Comparison of ENCODE assay signal across 11 mouse cellular contexts in genomic region chr11:90381113-90381512, GRCm38 (mm10). TPM values are rescaled to one million over a fixed set of nuclear protein-coding genes. Genes with fewer than 3 reads are reported as not detected.
DNase-seq lines count a peak whose midpoint lies in the region; ATAC-seq and TF ChIP-seq lines count a peak whose summit lies in the region.
"Had no signal": no experiment of that assay in that cellular context is flagged by ENCODE, and none has a peak within 500 bp of the region (broad histone marks: within the 10 kb centered on the region; RNA-seq: fewer than 3 reads in every experiment).

No protein-coding gene starts in this region.

- H3K27me3 ChIP-seq in heart, embryonic 15.5 days: peaks cover 3% of the 10 kb centered on the region; the same call in 1 of the 2 replicates
- no peaks in the 10 kb centered on the region for H3K27me3 ChIP-seq in liver, postnatal 0 days (ENCODE audit: insufficient read depth, low read length)
- no peaks in the 10 kb centered on the region for H3K27me3 ChIP-seq in liver, embryonic 11.5 days (replicated peaks; ENCODE audit: control insufficient read depth, insufficient read depth, low read length)
- 0 out of 2 replicates have a peak, but pooled peaks cover 4% of the 10 kb centered on the region for H3K27me3 ChIP-seq in midbrain, embryonic 14.5 days (ENCODE audit: control insufficient read depth, insufficient read depth, low read length)

- no peak overlapping the region for H3K4me3 ChIP-seq in heart, embryonic 15.5 days
- H3K4me3 ChIP-seq in liver, postnatal 0 days (ENCODE audit: low read depth, low read length): no peak overlapping the region
- H3K4me3 ChIP-seq in liver, embryonic 11.5 days (ENCODE audit: low read depth, low read length): no peak overlapping the region
- H3K4me3 ChIP-seq in midbrain, embryonic 14.5 days (replicated peaks; ENCODE audit: low read depth, low read length): no peak overlapping the region

- no peaks in the 10 kb centered on the region for H3K36me3 ChIP-seq in heart, embryonic 15.5 days
- H3K36me3 ChIP-seq in liver, postnatal 0 days (replicated peaks; ENCODE audit: insufficient read depth, low read length): no peaks in the 10 kb centered on the region
- H3K36me3 ChIP-seq in liver, embryonic 11.5 days (ENCODE audit: control insufficient read depth, insufficient read depth, low read length): no peaks in the 10 kb centered on the region
- H3K36me3 ChIP-seq in midbrain, embryonic 14.5 days (ENCODE audit: control insufficient read depth, insufficient read depth, low read length): no peaks in the 10 kb centered on the region

- no peak for DNase-seq in heart, adult 9 months (ENCODE audit: low spot score in 2 of 2)
- no peak for DNase-seq in liver, postnatal 0 days
- no peak for DNase-seq in liver, embryonic 11.5 days (ENCODE audit: low spot score)
- peak; percentile 41 for DNase-seq in midbrain, embryonic 14.5 days
- no peak for DNase-seq in adrenal gland, postnatal 14 days
- DNase-seq: adrenal gland, adult 2 months; liver; thymus, postnatal 25 days had no signal

- H3K4me2 ChIP-seq in heart, embryonic 15.5 days: no peak overlapping the region
- no peak overlapping the region for H3K4me2 ChIP-seq in liver, postnatal 0 days (ENCODE audit: low read depth, low read length)
- H3K4me2 ChIP-seq in liver, embryonic 11.5 days: no peak overlapping the region
- H3K4me2 ChIP-seq in midbrain, embryonic 14.5 days (ENCODE audit: low read length): no peak overlapping the region

- TF ChIP-seq EP300 in liver, postnatal 0 days (IDR thresholded peaks at IDR 0.05; ENCODE audit: low read depth): no peak

- H3K27ac ChIP-seq in heart, embryonic 15.5 days: peak overlapping the region; percentile 88
- H3K27ac ChIP-seq in liver, postnatal 0 days (ENCODE audit: low read depth): no peak overlapping the region
- H3K27ac ChIP-seq in liver, embryonic 11.5 days (ENCODE audit: low read depth, low read length): no peak overlapping the region
- H3K27ac ChIP-seq in midbrain, embryonic 14.5 days (replicated peaks; ENCODE audit: low read depth, low read length): no peak overlapping the region

- peak; percentile 35 for TF ChIP-seq CTCF in liver, postnatal 0 days (IDR thresholded peaks at IDR 0.05; ENCODE audit: low read depth)

- H3K9me3 ChIP-seq in heart, embryonic 15.5 days (replicated peaks): no peaks in the 10 kb centered on the region
- no peaks in the 10 kb centered on the region for H3K9me3 ChIP-seq in liver, postnatal 0 days (ENCODE audit: low read length)
- no peaks in the 10 kb centered on the region for H3K9me3 ChIP-seq in liver, embryonic 11.5 days (ENCODE audit: control insufficient read depth, low read length)
- no peaks in the 10 kb centered on the region for H3K9me3 ChIP-seq in midbrain, embryonic 14.5 days (ENCODE audit: control insufficient read depth, low read length)

- peaks cover 42% of the 10 kb centered on the region for H3K4me1 ChIP-seq in heart, embryonic 15.5 days (replicated peaks)
- peaks cover 8% of the 10 kb centered on the region for H3K4me1 ChIP-seq in liver, postnatal 0 days (ENCODE audit: insufficient read depth)
- H3K4me1 ChIP-seq in liver, embryonic 11.5 days (replicated peaks; ENCODE audit: control insufficient read depth, insufficient read depth, low read length): peaks cover 5% of the 10 kb centered on the region
- H3K4me1 ChIP-seq in midbrain, embryonic 14.5 days (ENCODE audit: control insufficient read depth, insufficient read depth, low read length): 0 out of 2 replicates have a peak, but pooled peaks cover 5% of the 10 kb centered on the region

- ATAC-seq in heart, embryonic 15.5 days (replicated peaks; ENCODE audit: insufficient number of reproducible peaks, insufficient read depth, low FRiP score, low read depth): no peak
- 0 out of 2 replicates have a peak, but pooled peaks have one; percentile 33 for ATAC-seq in liver, postnatal 0 days
- no peak for ATAC-seq in liver, embryonic 11.5 days (replicated peaks; ENCODE audit: low FRiP score)
- peak; percentile 79 for ATAC-seq in common myeloid progenitor, adult 5-6 weeks (replicated peaks; ENCODE audit: low read depth, poor library complexity, severe bottlenecking)
- no peak for ATAC-seq in midbrain, embryonic 14.5 days (ENCODE audit: low FRiP score, low TSS enrichment)
- ATAC-seq: inflammation-experienced regulatory T-cells, adult 6 months had no signal

- WGBS in heart, embryonic 15.5 days: 40% methylated on average over 5 of the region's 5 CpGs
- WGBS in liver, postnatal 0 days (ENCODE audit: insufficient replicate concordance): 53% methylated on average over 5 of the region's 5 CpGs
- WGBS in liver, embryonic 11.5 days: 44% methylated on average over 5 of the region's 5 CpGs
- 47% methylated on average over 5 of the region's 5 CpGs for WGBS in midbrain, embryonic 14.5 days

- no peak overlapping the region for H3K9ac ChIP-seq in heart, embryonic 15.5 days
- no peak overlapping the region for H3K9ac ChIP-seq in liver, postnatal 0 days (replicated peaks)
- no peak overlapping the region for H3K9ac ChIP-seq in liver, embryonic 11.5 days (ENCODE audit: low read depth, low read length)
- H3K9ac ChIP-seq in midbrain, embryonic 14.5 days (replicated peaks; ENCODE audit: low read length): no peak overlapping the region

RNA-seq across cellular contexts. Expression of gene Hlf, which starts 9.6 kb away (rescaled TPM):
- 4.7 and 4.9 TPM in 2 replicates for polyA plus RNA-seq in heart, embryonic 15.5 days (2015; fragmentation: Nextera tagmentation; extraction: Ambion mirVana)
- 8.8 and 9.6 TPM in 2 replicates for polyA plus RNA-seq in liver, postnatal 0 days (2015; fragmentation: Nextera tagmentation; extraction: Ambion mirVana)
- 6.6 and 6.9 TPM in 2 replicates for polyA plus RNA-seq in liver, embryonic 11.5 days (2014; fragmentation: Nextera tagmentation; extraction: Ambion mirVana)
- total RNA-seq in common myeloid progenitor, adult 5-6 weeks (2017): 9.2 and 15.9 TPM in 2 replicates
- polyA plus RNA-seq in midbrain, embryonic 14.5 days (2014; fragmentation: Nextera tagmentation; extraction: Ambion mirVana): 2.1 and 3.4 TPM in 2 replicates
- 28.2 and 29.1 TPM in 2 replicates for total RNA-seq in adrenal gland, postnatal 14 days (2021)

Comparison
In these comparisons a context has a peak if more than half of its experiments do, and no peak if none do; other contexts are left out.
1. ATAC-seq: peak in liver, postnatal 0 days (single experiment) and common myeloid progenitor, adult 5-6 weeks (single experiment); none in heart, embryonic 15.5 days (single experiment), liver, embryonic 11.5 days (single experiment) and midbrain, embryonic 14.5 days (single experiment).